Mouse (Mus musculus) adrenal gland, postnatal 36 days (tissue): ENCODE results near the gene Pomgnt1. TPM values are rescaled to one million over a fixed set of nuclear protein-coding genes. Genes with fewer than 3 reads are reported as not detected.

Source experiments
- DNase-seq, 2 experiments: peaks; one replicate each; pipeline ENCODE4 v3.0.0; 2021; ENCODE audit warnings: mixed read lengths in 1 of 2
- total RNA-seq, 2 experiments: library from RNA; stranded (reverse); gene quantifications; 2 replicates each; pipeline ENCODE4 v1.2.3; 2021

The Pomgnt1 gene
- total RNA-seq, 2 experiments from 2014 or later = 61.8 to 63.7 TPM

- no peak for DNase-seq
Observed at GRCm38 (mm10) chr4:116173072-116173471, 49.4 kb downstream of the Pomgnt1 start, which contains the start of the genes 1700042G07Rik and Gm49337. 1700042G07Rik (plus strand) TSS chr4:116173372. Gm49337 (plus strand) TSS chr4:116173384.

- DNase-seq = no peak
Observed at GRCm38 (mm10) chr4:116173752-116174151, 50.1 kb downstream of the Pomgnt1 start.

- peak; percentile 29 to 70 for DNase-seq
Observed at GRCm38 (mm10) chr4:116174466-116175116, 51.0 kb downstream of the Pomgnt1 start.

- DNase-seq = no peak
Observed at GRCm38 (mm10) chr4:116175136-116175535, 51.5 kb downstream of the Pomgnt1 start.

GRCm38 (mm10) chr4:116175711-116176542 lies 52.3 kb downstream of the Pomgnt1 start:
- DNase-seq = no peak

GRCm38 (mm10) chr4:116176543-116176988 lies 52.9 kb downstream of the Pomgnt1 start:
- DNase-seq = peak; percentile 48 to 66

- peak; percentile 67 to 80 for DNase-seq
Observed at GRCm38 (mm10) chr4:116177140-116177539, 53.5 kb downstream of the Pomgnt1 start.

GRCm38 (mm10) chr4:116182079-116182478 lies 58.4 kb downstream of the Pomgnt1 start:
- DNase-seq = no peak

- peak; percentile 28 to 39 for DNase-seq
Observed at GRCm38 (mm10) chr4:116182745-116183144, 59.1 kb downstream of the Pomgnt1 start.

- DNase-seq = no peak
Observed at GRCm38 (mm10) chr4:116185083-116185482, 61.4 kb downstream of the Pomgnt1 start.

- DNase-seq = peak in 1 of 2 experiments; percentile 13
Observed at GRCm38 (mm10) chr4:116192286-116192835, 68.7 kb downstream of the Pomgnt1 start.

- DNase-seq = no peak
Observed at GRCm38 (mm10) chr4:116193583-116194383, 70.1 kb downstream of the Pomgnt1 start.

GRCm38 (mm10) chr4:116198422-116198821 lies 74.8 kb downstream of the Pomgnt1 start:
- no peak for DNase-seq

- DNase-seq = no peak
Observed at GRCm38 (mm10) chr4:116204422-116204821, 80.8 kb downstream of the Pomgnt1 start.

GRCm38 (mm10) chr4:116206531-116206930 lies 82.9 kb downstream of the Pomgnt1 start:
- DNase-seq = no peak

- no peak for DNase-seq
Observed at GRCm38 (mm10) chr4:116208891-116209290, 85.3 kb downstream of the Pomgnt1 start.

Other genes with a start within 250 kb of the Pomgnt1 start
- gene Kncn, start 239.4 kb upstream of the Pomgnt1 start, total RNA-seq = not detected
- gene 6430628N08Rik, start 233.2 kb upstream of the Pomgnt1 start, total RNA-seq = not detected
- gene Dmbx1, start 183.9 kb upstream of the Pomgnt1 start, total RNA-seq = not detected
- 1 to 10 TPM; 2.6 to 3.4 TPM for gene Faah, start 105.9 kb upstream of the Pomgnt1 start, total RNA-seq
- 10 to 100 TPM; 30.5 to 34.6 TPM for gene Nsun4, start 70.0 kb upstream of the Pomgnt1 start, total RNA-seq
- gene Uqcrh, start 48.8 kb upstream of the Pomgnt1 start, total RNA-seq = 100 to 1,000 TPM; 612 to 614 TPM
- 10 to 100 TPM; 66.1 to 72.7 TPM for gene Lrrc41, start 48.6 kb upstream of the Pomgnt1 start, total RNA-seq
- 1 to 10 TPM; 1.3 to 2.2 TPM for gene Rad54l, start 150 bp upstream of the Pomgnt1 start, total RNA-seq
- gene Lurap1, start 27.5 kb downstream of the Pomgnt1 start, total RNA-seq = 10 to 100 TPM in 1 of 2 experiments, 1 to 10 TPM in 1; 7.6 to 10.1 TPM
- gene Tspan1, start 43.8 kb downstream of the Pomgnt1 start, total RNA-seq = not detected
- not detected for gene 1700042G07Rik, start 49.5 kb downstream of the Pomgnt1 start, total RNA-seq
- not detected for gene Gm49337, start 49.5 kb downstream of the Pomgnt1 start, total RNA-seq
- gene Pik3r3, start 97.8 kb downstream of the Pomgnt1 start, total RNA-seq = 10 to 100 TPM; 15.7 to 19.7 TPM